Mouse (Mus musculus) adrenal gland, postnatal 14 days (tissue): ENCODE data around the gene D630045J12Rik. TPM values are rescaled to one million over a fixed set of nuclear protein-coding genes. Genes with fewer than 3 reads are reported as not detected.

Source experiments
- DNase-seq: peaks from one replicate; pipeline ENCODE4 v3.0.0; 2021; ENCODE audit warnings: mixed read lengths
- total RNA-seq: library from RNA; stranded (reverse); gene quantifications from 2 replicates; pipeline ENCODE4 v1.2.3, GENCODE M21; 2021

D630045J12Rik gene
- total RNA-seq, 1 experiment from 2014 or later = 4.0 TPM

GRCm38 (mm10) chr6:38242295-38242830 lies 11.4 kb downstream of the D630045J12Rik start:
- no peak for DNase-seq

GRCm38 (mm10) chr6:38241508-38241907 lies 12.3 kb downstream of the D630045J12Rik start:
- DNase-seq = no peak

GRCm38 (mm10) chr6:38240618-38241017 lies 13.2 kb downstream of the D630045J12Rik start:
- DNase-seq = no peak

GRCm38 (mm10) chr6:38238382-38238781 lies 15.4 kb downstream of the D630045J12Rik start:
- no peak for DNase-seq

GRCm38 (mm10) chr6:38235991-38236658 lies 17.7 kb downstream of the D630045J12Rik start:
- DNase-seq = no peak

GRCm38 (mm10) chr6:38233803-38234202 lies 20.0 kb downstream of the D630045J12Rik start:
- DNase-seq = no peak

- no peak for DNase-seq
Observed at GRCm38 (mm10) chr6:38232917-38233316, 20.9 kb downstream of the D630045J12Rik start.

GRCm38 (mm10) chr6:38231994-38232393 lies 21.8 kb downstream of the D630045J12Rik start:
- no peak for DNase-seq

- DNase-seq = no peak
Observed at GRCm38 (mm10) chr6:38224079-38224478, 29.7 kb downstream of the D630045J12Rik start.

- DNase-seq = no peak
Observed at GRCm38 (mm10) chr6:38219261-38219660, 34.5 kb downstream of the D630045J12Rik start.

GRCm38 (mm10) chr6:38215448-38216110 lies 38.2 kb downstream of the D630045J12Rik start:
- DNase-seq = no peak

- DNase-seq = no peak
Observed at GRCm38 (mm10) chr6:38207621-38208020, 46.2 kb downstream of the D630045J12Rik start.

- DNase-seq = peak; percentile 16
Observed at GRCm38 (mm10) chr6:38206941-38207531, 46.8 kb downstream of the D630045J12Rik start.

- DNase-seq = no peak
Observed at GRCm38 (mm10) chr6:38205375-38205774, 48.4 kb downstream of the D630045J12Rik start.

GRCm38 (mm10) chr6:38203820-38204219 lies 50.0 kb downstream of the D630045J12Rik start:
- no peak for DNase-seq

GRCm38 (mm10) chr6:38202816-38203215 lies 51.0 kb downstream of the D630045J12Rik start:
- DNase-seq = no peak

- no peak for DNase-seq
Observed at GRCm38 (mm10) chr6:38201495-38201894, 52.3 kb downstream of the D630045J12Rik start.

GRCm38 (mm10) chr6:38199599-38199998 lies 54.2 kb downstream of the D630045J12Rik start:
- no peak for DNase-seq

GRCm38 (mm10) chr6:38198727-38199126 lies 55.1 kb downstream of the D630045J12Rik start:
- no peak for DNase-seq

- DNase-seq = no peak
Observed at GRCm38 (mm10) chr6:38196266-38197189, 57.3 kb downstream of the D630045J12Rik start.

- no peak for DNase-seq
Observed at GRCm38 (mm10) chr6:38195306-38195705, 58.5 kb downstream of the D630045J12Rik start.

- no peak for DNase-seq
Observed at GRCm38 (mm10) chr6:38194046-38194445, 59.8 kb downstream of the D630045J12Rik start.
